Mouse (Mus musculus) left cerebral cortex, postnatal 4 days (tissue): ENCODE results near the gene Ccdc13. TPM values are rescaled to one million over a fixed set of nuclear protein-coding genes. Genes with fewer than 3 reads are reported as not detected.

Experiments used
- DNase-seq: peaks from one replicate; pipeline ENCODE4 v3.0.0-alpha.2; 2022
- intact Hi-C: fragments of 180-260 bp; cut with DNase I; formaldehyde crosslinking; loops from one replicate; pipeline ENCODE4 v1.15.1; 2025
- total RNA-seq, 2 experiments: library from RNA; stranded (reverse); gene quantifications; 2 replicates each; pipeline ENCODE4 v1.2.3; 2021

Ccdc13 gene
- total RNA-seq, 2 experiments from 2014 or later = 3.9 to 4.3 TPM

DNA sequence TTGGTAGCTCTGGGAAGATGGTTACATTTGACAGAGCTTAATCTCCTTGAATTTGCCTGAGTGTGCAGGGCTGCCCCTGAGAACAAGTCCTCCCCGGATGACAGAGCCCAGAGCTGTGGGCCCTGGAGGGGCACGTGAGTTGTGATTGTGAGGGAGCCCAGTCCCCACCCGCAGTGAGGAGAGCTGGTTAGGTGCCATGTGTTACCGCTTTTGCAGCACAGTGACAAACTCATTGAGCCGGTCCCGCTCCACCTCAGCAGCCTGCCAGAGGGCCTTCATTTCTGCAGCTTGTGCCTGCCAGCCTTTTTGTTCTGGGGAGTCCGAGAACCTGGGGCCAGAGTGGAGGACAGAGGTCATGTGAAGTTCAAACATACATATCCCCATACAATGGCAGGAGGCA lies 31.3 kb downstream of the Ccdc13 start:
- intact Hi-C loops = no loop called here
- DNase-seq = peak; percentile 52

DNA sequence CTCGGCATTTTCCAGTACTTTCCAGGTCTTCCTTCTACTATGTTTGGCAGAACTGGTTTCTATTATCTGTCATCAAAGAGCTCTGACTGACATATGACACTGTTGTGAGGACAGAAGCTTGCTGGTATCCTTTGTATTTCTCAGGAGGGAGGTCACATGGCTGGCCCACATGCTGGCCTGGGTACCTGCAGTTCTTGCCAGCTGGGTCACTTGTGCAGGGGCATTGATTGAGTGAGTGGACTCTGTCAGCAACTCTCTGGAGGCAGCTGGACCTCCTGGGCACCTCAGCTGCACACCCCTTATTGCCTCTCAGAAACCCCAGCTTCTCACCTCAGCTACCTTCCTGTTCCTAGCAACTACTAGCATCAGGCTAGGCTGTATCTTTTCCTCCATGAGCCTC lies 31.7 kb downstream of the Ccdc13 start:
- no peak for DNase-seq
- intact Hi-C loops = no loop called here

DNA sequence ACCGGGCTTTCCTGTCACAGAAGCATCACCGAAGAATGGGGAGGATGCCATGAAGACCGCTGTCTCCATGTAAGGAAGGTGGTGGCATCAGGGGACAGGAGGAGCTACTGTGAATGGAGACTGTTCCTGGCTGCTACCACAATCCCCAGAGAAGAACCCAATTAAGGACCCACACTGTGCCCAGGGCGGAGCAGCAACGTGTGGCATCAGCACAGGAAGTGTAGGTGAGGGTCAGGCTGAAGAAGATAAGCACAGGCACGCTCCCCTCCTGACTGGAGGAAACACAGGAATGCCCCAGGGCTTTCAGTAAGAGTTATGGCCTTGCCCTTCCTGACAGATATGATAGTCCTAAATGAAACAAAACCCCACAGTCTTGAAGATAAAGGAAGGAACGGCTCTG lies 36.5 kb downstream of the Ccdc13 start:
- no peak for DNase-seq
- intact Hi-C loops = no loop called here

DNA sequence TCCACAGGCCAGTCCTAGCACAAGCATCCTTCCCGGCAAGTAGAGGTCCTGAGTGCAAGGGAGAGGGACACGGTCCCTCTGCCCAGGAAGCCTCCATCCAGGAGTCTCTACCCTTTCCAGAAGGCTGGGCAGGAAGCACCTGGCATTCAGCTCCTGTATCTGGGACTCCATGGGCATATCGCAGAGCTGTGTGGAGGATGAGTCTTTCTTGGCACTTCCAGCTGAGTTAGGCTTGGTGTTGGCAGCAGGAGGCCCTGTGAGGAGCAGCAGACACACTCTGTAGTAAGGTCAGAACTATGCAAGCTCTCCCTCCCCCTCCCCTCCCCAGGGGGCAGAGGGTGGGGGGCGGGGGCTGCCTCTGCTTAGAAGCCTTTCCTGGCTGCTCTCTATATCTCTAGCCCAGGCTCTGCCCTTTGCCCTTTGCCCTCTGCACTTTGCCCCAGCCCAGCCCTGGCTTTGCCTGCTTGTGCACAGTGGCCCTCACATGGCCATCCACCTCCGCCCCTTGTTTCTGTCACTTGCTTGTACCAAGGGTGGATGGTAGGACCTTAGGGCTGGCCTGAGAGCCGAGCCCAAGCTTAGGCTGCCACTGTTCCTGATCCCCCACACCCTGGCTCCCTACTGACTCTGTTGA lies 40.3 kb downstream of the Ccdc13 start:
- DNase-seq = no peak

DNA sequence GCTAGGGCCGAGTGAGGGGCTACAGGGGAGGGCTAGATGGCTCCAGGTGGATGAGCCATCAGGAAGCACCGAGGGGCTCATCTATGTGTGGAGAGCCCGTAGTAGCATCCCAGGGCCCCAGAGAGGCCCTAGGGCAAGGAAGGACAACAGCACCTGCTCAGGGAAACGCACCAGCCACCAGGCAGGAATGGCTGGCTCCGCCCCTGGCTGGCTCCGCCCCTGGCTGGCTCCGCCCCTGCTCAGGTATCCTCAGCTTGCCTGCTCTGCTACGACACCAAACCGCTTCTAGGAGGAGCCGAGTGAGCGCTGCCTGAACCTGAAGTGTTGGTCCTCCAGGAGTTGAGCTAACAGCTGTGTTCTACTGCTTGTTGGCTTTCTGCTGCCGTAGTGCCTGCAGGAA lies 41.5 kb downstream of the Ccdc13 start:
- intact Hi-C loops = no loop called here
- no peak for DNase-seq

More for the DNA sequence above, 40.3 kb downstream of the Ccdc13 start:
- intact Hi-C loops = no loop called here

DNA sequence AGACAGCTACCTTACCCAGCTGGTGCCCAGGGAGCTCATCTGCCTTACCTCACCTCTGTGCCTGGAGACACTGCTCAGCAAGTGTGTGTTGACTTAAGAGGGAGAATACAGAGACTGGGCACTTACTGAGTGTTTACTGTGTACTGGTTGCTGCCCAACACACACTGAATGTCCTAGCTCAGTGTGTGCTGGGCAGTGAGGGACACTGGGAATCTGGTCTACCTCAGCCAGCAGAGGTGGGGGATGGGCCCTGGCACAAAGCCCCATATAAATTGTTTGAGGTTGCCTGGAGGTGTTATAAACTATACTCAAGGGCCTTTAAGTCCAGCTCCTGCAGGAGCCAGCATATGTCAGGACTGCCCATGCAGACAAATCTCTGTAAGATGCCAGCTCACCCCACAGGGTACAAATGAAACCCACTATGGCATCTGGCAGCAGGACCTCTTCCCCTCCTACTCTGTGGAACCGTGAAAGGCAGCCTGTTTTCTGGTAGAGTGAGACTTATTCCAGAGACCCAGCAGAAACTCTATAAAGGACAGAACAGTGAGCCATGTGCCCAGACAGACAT lies 44.2 kb downstream of the Ccdc13 start:
- DNase-seq = peak; percentile 74
- intact Hi-C loops = no loop called here

DNA sequence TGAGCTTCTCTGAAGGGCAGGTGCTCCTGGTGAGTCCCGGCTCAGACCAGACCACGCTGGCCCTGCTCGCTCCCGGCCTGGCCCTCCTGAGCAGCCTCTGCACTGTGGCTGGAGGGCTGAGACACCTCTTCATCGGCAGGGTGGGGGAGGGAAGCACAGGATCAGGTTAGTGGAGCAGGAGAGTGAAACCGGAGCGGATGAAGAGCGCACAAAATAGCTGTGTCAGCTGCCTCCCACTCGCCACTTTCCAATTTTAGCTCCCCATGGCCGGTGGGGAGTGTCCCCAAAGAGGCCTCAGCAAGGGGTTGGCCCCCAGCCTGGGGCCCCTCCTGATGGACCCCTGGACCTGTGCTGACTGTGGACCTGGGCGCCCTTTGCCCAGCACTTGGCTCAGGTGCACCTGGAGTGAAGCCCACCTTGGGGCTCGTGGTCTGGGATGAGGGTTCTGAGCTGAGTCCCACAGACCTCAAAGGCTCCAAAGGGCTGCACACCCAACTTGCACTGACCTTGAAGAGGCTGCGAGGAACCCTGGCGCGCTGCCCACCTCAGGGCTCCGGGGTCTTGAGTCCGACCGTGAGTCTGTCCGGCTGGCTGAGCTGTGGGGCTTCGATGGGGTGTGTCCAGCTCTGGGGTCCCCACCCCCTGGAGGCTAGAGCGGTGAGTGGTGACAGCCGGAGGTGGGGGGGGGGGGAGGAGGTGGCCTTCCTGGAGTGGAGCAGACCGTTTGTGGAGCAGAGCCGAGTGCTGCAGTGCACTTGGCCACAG lies 47.3 kb downstream of the Ccdc13 start, which contains the start of gene Hhatl:
TSS of gene Hhatl (minus strand) at position 751 of the 765 bp plus-strand sequence.
- intact Hi-C loops = no loop called here
- peak; percentile 32 for DNase-seq

DNA sequence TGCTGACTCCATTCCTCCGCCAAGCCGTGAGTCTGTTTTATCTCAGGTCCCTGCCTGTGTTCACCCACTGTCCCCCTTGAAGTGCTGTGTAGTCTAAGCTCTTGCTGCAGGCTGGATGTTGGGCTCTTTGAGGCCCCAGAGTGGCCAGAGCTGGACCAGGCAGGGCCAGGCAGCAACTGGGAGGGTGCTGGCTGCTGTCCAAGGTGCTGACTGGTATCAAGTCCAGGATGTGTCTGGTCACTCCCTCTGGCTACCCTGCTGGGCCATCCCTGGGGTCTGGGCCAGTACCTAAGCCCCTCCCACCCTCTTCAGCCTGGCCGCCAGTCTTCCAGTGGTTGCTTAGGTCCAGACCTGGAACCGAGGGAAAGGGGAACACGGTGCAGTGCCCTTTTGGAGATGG lies 48.1 kb downstream of the Ccdc13 start:
- DNase-seq = peak; percentile 63
- intact Hi-C loops = no loop called here

DNA sequence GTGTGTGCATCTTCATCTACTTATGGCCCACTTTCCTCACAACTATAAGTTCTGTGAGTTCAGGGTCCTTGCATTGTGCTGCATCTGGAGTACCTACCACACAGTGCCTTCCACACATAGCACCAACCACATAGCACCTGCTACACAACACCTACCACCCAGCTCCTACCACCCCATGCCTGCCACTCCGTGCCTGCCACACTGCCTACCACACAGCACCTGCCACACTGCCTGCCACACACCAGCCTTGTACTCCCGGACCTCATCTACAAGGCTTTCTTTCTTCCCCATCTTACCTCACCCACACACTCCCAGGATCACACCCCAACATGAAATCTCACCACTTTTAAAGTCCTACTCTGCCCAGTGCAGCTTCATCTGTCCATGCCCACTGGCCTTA lies 52.9 kb downstream of the Ccdc13 start:
- intact Hi-C loops = no loop called here
- no peak for DNase-seq

DNA sequence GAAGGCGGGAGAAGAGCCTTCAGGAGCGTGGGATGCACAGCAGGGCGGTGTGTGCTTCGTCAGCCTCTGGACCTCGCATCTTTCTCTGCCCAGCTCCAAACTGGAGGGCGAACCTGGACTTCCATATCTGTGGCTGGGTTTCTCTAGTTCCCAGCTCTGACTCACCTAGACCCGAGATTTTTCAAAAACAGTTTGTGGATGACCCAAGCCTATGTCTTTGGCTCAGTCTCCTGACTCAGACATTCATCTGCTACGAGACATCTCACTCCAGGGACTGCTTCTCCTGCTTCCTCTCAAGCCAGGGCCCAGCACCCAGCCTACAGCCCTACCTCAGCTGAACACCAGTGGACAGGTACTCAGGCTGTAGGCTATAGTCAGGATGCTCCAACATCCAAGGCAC lies 54.0 kb downstream of the Ccdc13 start:
- intact Hi-C loops = no loop called here
- DNase-seq = no peak

DNA sequence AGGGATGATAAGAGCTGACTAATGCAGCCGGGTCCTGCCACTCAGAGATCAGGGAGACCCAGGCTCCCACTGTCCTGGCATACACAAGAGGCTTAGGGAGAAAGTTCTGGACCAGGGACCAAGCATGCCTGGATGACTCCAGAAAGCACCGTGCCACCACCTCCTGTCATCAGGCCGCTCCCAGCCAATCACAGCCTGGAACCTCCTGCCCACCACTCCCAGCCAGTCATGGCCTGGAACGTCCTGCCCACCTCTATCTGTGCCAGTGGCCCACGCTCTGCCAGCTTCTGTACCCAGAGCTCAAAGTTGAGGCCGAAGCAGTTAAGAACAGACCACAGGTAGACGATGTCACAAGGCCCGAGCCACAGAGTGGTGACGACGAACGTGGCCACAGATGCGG lies 54.5 kb downstream of the Ccdc13 start:
- no peak for DNase-seq
- intact Hi-C loops = no loop called here

DNA sequence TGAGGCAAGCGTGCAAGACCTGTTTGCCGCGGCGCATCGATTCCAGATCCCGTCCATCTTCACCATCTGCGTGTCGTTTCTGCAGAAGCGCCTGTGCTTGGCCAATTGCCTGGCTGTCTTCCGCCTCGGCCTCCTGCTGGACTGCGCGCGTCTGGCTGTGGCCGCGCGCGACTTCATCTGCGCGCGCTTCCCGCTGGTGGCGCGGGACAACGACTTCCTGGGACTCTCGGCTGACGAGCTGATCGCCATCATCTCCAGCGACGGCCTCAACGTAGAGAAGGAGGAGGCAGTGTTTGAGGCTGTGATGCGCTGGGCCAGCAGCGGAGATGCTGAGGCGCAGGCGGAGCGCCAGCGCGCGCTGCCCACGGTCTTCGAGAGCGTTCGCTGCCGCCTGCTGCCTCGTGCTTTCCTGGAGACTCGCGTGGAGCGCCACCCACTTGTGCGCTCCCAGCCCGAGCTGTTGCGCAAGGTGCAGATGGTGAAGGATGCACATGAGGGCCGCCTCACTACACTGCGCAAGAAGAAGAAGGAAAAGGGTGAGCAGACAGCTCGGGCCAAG lies 61.1 kb downstream of the Ccdc13 start:
- intact Hi-C loops = no loop called here
- peak; percentile 72 for DNase-seq

DNA sequence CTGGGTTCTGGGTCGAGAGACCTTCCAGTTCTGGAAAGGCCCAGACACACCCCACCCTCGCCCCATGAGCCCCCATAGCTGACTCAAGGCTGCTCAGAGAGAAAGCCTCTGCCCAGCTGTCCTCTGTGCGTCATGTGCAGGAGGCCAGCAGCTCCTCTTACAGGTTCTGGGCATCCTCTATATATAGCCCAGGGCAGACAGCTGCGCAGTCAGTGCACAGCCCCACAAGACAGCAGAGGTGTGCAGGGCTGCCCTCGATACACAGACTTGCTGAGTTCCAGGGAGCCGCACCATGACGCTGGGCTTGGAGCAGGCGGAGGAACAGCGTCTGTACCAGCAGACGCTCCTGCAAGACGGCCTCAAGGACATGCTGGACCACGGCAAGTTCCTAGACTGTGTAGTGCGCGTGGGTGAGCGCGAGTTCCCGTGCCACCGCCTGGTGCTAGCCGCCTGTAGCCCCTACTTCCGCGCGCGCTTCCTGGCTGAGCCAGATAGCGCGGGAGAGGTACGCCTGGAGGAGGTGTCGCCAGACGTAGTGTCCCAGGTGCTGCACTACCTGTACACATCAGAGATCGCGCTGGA lies 61.7 kb downstream of the Ccdc13 start, which contains the start of gene Klhl40:
TSS of gene Klhl40 (plus strand) at position 124 of the 582 bp plus-strand sequence.
- intact Hi-C loops = no loop called here
- no peak for DNase-seq

DNA sequence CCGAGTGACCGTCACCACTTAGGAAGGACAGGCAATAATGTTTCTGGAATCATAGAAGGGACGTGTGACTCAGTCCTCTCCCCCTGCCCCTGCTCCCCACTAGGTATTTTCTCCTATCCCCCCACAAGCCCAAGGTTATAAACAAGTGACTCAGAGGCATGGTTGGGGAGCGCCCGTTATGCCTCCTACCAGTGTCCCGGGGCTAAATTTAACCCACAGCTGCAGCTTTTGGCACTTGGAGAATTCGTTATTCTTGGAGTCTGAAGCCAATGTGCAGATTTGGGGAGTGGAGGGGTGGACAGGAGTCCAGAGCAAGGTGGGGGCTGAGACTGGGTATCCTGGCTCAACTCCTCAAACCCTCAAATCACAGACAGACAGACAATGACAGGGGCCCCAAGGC lies 62.8 kb downstream of the Ccdc13 start:
- intact Hi-C loops = no loop called here
- DNase-seq = no peak

DNA sequence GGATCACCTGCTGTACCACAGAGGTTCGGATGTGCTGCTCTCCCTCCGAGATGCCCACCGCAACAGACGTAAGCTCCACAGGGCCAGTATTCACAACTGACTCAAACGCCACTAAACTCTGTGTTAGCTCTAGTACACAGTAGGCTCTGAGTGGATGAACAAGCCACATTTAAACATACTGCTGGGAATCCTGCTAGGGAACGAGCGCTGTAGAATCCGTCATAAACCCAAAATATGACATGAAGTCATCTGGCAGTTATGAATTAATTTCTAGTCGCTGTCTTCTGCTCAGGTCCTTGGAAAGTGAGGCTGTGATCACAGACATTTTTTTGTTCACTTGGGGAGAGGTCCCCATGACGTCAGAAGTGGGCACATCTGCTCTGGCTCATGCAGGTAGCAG lies 63.3 kb downstream of the Ccdc13 start:
- intact Hi-C loops = no loop called here
- DNase-seq = no peak

DNA sequence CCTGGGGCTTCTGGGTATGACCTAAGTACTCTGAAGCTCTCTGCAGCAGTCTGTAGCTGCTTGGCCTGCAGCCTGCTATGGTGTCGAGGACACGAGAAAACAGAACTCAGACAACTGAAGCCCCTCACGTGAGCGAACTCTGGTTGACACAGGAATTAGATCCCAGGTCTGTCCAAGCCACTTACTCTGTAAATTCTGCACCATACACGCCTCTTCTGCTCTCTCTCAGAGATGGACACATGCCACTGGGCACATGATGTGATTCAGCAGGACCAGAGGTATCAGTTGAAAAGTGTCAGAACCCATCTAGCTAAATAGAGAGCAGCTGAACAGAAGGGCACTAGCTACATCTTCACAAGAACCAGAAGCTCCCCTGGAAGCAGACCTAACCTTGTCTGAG lies 66.8 kb downstream of the Ccdc13 start:
- no peak for DNase-seq
- intact Hi-C loops = no loop called here

DNA sequence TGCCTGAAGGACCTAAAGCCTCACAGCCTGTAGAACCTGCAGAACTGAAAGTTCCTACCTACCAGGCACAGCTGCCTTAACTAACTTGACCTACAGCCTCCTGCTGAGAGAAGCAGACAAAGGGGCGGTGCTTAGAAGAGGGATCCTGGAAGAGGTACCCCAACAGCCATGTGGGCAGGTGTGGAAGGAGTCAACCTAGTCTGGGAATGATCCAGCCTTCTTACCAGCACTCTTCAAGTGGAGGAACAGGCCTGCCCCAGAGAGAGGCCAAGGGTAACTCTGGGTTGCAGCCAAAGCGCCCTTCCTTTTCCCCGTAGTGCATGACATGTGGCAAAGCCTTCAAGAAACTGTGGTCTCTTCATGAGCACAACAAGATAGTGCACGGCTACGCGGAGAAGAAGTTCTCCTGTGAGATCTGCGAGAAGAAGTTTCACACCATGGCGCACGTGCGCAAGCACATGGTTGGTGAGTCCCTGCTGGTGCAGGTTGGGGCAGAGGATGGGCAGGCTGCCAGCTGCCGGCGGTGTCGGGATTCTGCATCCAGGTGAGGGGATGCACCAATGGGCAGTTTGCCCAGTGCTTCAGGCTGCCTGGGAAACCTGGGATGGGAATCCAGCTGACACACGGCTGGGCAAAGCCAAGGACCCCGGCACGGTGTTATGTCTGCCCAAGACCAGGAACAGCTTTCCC lies 74.0 kb downstream of the Ccdc13 start:
- peak; percentile 54 for DNase-seq
- intact Hi-C loops = no loop called here

DNA sequence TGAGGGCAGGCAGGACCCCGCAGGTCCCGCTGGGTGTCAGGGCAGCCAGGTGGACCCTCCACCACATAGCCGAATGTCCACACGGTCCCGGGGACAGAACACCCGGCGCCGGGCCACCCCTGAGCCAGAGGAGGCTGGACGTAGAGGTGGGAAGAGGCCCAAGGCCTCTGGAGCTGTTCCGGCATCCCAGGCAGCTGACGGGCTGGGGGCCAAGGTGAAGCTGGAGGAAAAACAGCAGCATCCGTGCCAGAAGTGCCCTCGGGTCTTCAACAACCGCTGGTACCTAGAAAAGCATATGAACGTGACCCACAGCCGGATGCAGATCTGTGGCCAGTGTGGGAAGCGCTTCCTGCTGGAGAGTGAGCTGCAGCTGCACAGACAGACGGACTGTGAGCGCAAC lies 75.5 kb downstream of the Ccdc13 start:
- no peak for DNase-seq
- intact Hi-C loops = no loop called here

DNA sequence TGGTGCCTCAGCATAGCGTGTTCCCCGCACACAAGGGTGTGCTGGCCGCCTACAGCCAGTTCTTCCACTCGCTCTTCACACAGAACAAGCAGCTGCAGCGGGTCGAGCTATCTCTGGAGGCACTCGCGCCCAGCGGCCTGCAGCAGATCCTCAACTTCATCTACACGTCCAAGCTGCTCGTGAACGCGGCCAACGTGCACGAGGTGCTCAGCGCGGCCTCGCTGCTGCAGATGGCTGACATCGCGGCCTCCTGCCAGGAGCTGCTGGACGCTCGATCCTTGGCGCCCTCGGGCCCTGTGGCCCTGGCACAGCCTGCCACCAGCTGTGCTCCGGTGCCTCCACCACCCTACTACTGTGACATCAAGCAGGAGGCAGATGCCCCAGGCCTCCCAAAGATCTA lies 76.5 kb downstream of the Ccdc13 start:
- intact Hi-C loops = no loop called here

DNA sequence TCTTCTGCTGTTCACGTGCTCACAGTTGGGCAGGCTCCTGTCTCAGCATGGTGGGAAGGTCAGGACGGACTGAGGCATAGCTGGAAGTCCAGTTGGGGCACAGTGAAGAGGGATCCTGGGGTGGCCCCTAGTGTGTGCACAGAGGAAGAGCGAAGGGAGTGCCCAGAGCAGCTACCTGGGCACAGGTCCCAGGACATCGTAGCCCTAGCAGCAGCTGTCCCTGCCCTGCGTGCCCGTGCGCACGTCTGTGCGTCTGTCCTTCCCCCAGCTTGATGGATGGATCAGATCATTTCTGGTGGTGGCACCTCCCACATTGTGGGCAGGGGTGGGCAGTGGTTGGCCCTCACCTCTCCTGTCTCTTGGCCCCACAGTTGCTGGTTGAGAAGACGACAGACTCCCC lies 77.0 kb downstream of the Ccdc13 start:
- no peak for DNase-seq
- intact Hi-C loops = no loop called here

More for the DNA sequence above, 76.5 kb downstream of the Ccdc13 start:
- peak; percentile 69 for DNase-seq

DNA sequence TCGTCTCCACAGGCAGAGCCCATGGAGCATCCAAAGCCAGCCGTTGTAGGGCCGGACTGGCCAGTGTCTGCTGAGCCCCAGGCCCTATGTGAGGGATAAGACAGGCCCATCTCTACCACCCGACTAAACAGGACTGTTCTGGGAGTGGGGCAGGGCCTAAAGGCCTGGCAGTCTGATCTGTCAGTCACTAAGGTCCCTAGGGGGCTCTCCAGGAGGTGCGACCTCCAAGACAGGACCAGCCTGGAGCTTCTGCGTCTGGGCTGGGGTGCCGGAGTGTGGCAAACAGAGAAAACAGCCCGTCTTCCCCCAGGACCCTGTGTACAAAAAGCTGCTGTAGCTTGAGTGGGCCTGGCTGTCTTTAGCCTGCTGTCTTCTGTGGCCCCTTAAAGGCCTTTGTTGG lies 77.5 kb downstream of the Ccdc13 start:
- intact Hi-C loops = no loop called here

More for the DNA sequence above, 77.5 kb downstream of the Ccdc13 start:
- no peak for DNase-seq
